Mouse (Mus musculus) left cerebral cortex, adult 2 months (tissue): ENCODE results near the gene Alkbh3. TPM values are rescaled to one million over a fixed set of nuclear protein-coding genes. Genes with fewer than 3 reads are reported as not detected.
A peak's percentile ranks its signal among the peaks of the same experiment; 100 is the strongest.

ENCODE experiments used
- DNase-seq, 2 experiments: peaks; one replicate each; pipeline ENCODE4 v3.0.0; 2021 to 2022; ENCODE audit warnings: low spot score in 2 of 2, mixed read lengths in 1 of 2; ENCODE audit errors: extremely low spot score in 1 of 2
- H3K27ac ChIP-seq: fragments of 200-600 bp; 2 replicates; pipeline ENCODE4 v1.8.1; 2022
- H3K4me3 ChIP-seq: fragments of 200-600 bp; 2 replicates; pipeline ENCODE4 v1.8.1; 2022
- CTCF ChIP-seq: fragments of 200-600 bp; IDR thresholded peaks from 2 replicates; pipeline ENCODE4 v1.8.1; 2022; ENCODE audit warnings: antibody characterized with exemption, mild to moderate bottlenecking, moderate library complexity
- intact Hi-C: fragments of 180-260 bp; cut with DNase I; formaldehyde crosslinking; loops from one replicate; pipeline ENCODE4 v1.15.1; 2025
- total RNA-seq, 2 experiments: library from RNA; stranded (reverse); gene quantifications; 2 replicates each; pipeline ENCODE4 v1.2.3; 2021

Alkbh3 gene
- total RNA-seq, 2 experiments from 2014 or later: 26.1 to 28.1 TPM

DNA sequence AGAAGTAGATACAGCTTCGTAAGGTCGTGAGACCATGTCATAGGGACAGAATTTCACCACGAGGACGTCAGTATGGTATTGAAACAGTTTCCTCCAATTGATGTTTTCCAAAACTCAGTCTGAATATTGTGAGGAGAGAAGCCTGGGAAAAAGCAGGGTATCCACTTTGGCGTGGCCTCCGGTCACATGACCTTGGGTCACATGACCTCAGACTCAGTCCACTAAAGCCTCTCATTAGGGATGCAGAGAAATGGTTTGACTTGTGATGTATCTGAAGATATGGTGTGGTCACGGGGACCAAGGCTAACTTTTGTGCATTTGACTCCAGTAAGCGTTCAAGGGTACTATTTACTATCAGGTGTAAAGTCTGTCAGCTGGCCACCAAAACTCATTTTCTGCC lies 51.3 kb downstream of the Alkbh3 start:
- no peak overlapping the region for H3K4me3 ChIP-seq
- TF ChIP-seq CTCF: no peak
- no peak for DNase-seq
- no peak overlapping the region for H3K27ac ChIP-seq
- intact Hi-C loops: no loop called here

DNA sequence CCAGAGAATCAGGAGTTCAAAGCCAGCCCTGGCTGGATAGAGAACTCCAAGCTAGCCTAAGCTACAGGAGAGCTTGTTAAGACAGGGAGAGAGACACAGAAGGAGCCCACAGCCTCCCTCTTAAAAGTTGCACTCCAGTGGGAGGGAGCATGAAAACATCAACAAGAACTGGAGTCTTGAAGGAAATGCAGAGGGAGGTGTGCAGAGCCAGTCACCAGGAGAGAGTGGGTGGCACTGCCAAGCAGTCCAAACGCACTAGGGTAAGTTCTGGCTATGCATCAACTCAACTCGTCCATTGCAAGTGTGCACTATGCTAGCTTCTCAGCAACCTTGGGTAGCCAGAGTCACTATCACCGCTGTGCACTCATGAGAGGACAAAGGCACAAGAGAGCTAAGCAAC lies 52.4 kb downstream of the Alkbh3 start:
- Histone ChIP-seq H3K4me3 (no peak overlapping the region), H3K27ac (no peak overlapping the region)
- DNase-seq: no peak
- intact Hi-C loops: loop anchor here (1.0 kb wide), 1 partner anchor 19 kb away; no protein-coding TSS in a partner anchor
- TF ChIP-seq CTCF: no peak

DNA sequence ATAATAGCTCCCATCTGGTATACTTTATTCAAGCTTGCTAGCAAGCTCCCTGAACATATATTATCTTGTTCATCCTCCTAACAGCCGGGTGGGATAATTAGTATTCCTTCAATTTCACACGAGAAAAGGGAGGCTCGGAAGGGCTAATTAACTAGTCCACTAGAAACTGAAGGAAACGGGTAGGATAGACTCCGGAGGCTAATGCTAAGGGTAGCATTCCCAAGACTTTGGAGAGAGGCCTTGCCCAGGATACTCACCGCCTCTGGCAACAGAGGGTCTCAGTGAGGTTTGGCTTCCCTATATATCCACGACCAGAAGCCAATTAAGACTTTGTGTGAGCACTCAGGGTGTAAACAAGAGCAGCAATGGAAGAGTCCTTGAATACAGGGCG lies 52.8 kb downstream of the Alkbh3 start:
- intact Hi-C loops: loop anchor here (1.0 to 2.0 kb wide), 3 partner anchors 20 to 85 kb away; no protein-coding TSS in a partner anchor
- Histone ChIP-seq H3K27ac (no peak overlapping the region), H3K4me3 (no peak overlapping the region)
- no peak for TF ChIP-seq CTCF
- no peak for DNase-seq

DNA sequence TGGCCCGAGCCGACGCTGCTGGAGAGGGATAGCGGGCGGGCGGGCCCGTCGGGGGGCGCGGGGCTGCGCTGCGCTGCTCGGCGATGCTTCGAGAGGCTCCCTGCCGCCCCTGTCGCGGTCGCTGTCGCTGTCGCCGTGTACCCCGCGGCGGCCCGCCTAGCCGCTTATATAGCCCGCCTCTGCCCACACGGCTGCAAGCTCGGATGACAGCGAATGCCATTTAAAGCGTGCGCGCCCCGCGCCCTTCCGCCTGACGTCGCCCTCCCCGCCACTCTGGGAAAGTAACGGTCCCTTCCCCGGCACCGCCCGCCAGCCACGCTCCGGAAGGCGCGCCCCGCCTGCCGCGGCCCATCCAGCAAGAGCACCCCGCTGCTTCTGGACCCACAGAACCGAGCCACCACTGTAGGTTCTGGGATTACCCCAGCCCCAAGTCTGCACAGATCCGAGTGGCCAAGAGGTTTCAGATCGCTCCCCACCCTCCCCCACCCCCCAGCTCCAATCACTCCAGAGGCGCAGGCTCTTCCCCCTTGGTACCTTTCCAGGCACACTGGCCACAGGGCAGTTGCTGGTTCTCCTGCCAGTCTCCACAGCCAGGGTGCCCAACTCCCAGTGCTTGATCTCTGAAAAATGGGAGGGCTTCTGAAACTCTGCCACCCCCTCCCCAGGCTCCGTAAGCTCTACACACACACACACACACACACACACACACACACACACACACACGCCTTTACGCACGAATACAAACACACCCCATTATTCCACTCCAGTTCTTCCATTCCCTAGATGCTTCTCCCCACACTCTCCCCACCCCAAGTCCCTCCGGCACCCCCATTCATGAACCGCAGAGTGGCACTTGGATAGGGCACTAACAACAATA lies 53.5 kb downstream of the Alkbh3 start, which contains the start of gene Gm13889:
Gene Gm13889 (minus strand): TSS at position 294 of the 877 bp plus-strand sequence.
- Histone ChIP-seq H3K4me3 (peak within 1 kb of the TSS; percentile 84), H3K27ac (peak within 1 kb of the TSS; percentile 93)
- DNase-seq: peak; percentile 81 to 89
- intact Hi-C loops: loop anchor here (2.0 kb wide), 2 partner anchors 42 to 84 kb away; no protein-coding TSS in a partner anchor
- TF ChIP-seq CTCF: no peak; the same call in 1 of the 2 replicates

DNA sequence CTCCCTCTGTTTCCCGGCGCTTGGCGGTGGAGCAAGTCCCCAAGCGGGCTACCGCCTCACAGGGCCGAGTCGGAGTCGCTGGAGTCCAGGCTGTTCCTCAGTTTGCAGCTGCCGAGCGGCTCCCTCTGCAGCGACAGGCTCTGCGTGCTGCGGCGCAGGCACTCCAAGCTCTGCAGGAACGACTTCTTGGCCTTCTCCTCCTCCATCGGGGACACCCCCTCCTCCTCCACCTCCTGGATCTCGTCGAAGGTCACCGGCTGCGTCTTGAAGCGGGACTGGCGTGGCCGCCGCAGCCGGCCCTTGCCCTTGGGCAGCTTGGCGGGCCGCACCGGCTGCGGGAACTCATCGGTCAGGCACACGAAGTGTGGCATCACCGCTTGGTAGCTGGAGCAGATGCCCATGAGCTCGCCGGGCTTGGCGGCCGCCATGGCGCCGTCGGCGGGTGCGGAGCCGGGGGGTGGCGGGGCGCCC lies 54.2 kb downstream of the Alkbh3 start:
- intact Hi-C loops: loop anchor here (2.0 kb wide), 2 partner anchors 42 to 84 kb away; no protein-coding TSS in a partner anchor
- DNase-seq: peak; percentile 56 to 67
- TF ChIP-seq CTCF: no peak

DNA sequence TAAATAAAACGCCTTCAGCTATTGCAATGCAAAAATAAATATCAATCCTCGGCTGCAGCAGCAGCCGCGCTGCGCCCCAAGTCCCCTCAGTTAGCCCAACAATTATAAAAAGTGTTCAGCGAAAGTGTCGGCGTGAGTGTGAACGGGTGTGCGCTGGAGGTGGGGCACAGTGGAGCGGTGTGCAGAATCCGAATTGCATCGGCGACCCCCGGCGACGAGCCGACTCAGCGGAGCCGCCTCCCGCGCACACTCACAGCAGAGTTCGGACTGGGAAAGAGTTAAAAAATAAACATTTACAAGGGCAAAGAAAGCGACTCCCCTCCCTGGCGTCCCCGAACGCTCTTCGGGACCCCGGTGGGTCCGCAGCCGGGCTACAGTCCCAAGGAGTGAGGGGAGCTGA lies 54.7 kb downstream of the Alkbh3 start:
- intact Hi-C loops: loop anchor here (2.0 kb wide), 3 partner anchors 27 to 83 kb away; no protein-coding TSS in a partner anchor
- no peak for DNase-seq
- no peak for TF ChIP-seq CTCF
- Histone ChIP-seq H3K4me3 (peak overlapping the region; percentile 84), H3K27ac (peak overlapping the region; percentile 93)

More for the DNA sequence above, 54.2 kb downstream of the Alkbh3 start:
- Histone ChIP-seq H3K4me3 (peak overlapping the region; percentile 84), H3K27ac (peak overlapping the region; percentile 93)

DNA sequence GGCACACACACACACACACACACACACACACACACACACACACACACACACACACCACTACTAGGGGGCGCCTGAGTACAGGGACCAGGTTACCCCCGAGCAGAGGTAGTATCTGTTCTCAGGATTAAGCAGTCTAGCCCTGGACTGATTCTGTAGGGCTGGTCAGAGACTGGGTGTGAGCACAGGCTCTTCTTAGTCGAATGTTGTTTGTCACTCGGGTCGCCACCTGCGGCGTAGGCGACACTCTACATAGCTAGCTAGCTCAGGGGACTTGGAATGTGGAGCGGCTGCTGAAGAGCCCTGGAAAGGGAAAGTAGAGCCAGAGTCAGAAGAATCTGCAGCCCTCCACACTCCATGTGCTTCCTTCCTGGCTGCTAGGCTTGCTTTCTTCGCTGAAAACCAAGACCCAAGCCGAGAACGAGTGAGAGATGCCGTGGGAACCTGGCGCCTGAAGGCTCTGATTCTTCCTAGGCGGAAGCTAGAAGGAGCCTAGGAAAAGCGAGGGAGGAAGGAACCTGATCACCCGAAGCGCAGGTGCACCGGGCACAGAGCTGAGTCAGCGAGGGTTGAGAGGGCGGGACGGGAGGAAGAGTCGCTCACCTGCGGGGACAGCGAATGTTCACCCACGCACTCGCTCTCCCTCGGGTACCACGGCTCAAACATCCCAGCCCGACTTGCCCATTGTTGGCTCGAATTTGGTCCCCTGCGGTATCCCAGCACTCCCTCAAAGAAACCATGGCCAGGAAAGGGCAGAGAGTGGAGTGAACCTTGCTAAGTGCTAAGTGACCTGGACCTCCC lies 55.6 kb downstream of the Alkbh3 start:
- TF ChIP-seq CTCF: no peak
- DNase-seq: peak; percentile 49 to 53
- Histone ChIP-seq H3K27ac (peak overlapping the region; percentile 93), H3K4me3 (peak overlapping the region; percentile 84)
- intact Hi-C loops: loop anchor here (2.0 kb wide), 1 partner anchor 26 kb away; no protein-coding TSS in a partner anchor

DNA sequence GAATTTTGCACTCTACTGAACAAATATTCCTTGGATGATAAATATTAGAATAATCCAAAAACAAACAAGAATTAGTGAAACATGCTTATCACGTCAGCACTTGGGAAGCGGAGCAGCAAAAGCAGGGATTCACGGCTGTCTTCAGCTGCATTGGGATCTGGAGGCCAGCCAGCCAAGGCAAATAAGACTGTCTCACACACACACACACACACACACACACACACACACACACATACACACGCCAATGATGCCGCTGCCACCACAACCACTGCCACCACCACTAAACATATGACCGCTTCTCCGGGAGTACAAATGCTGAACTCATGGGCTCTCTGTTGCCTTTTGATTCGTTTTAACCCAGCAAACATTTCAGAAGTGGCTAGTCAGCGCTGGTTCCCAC lies 56.9 kb downstream of the Alkbh3 start:
- DNase-seq: no peak
- peak overlapping the region; percentile 44; the same call in 1 of the 2 replicates for H3K27ac ChIP-seq
- TF ChIP-seq CTCF: no peak
- no peak overlapping the region for H3K4me3 ChIP-seq
- intact Hi-C loops: loop anchor here (2.0 kb wide), 1 partner anchor 25 kb away; no protein-coding TSS in a partner anchor

DNA sequence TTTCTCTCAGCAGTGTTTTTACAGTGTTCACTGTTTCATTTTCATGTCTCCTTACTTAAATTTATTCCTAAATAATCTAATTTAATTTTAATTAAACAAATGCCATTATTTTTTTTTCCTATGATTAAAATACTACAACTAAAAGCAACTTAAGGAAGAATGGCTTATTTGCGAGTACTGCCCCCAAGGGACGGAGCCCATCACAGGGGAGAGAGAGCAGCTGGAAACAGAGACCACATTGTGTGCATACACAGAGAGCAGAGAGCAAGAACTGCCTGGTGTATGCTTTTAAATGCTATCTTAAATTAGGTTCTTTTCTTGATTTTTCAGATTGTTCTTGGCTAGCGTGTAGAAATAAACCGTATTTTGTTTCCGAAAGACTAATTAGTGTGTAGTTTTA lies 63.6 kb downstream of the Alkbh3 start:
- TF ChIP-seq CTCF: no peak; the same call in 1 of the 2 replicates
- intact Hi-C loops: no loop called here
- no peak for DNase-seq
- Histone ChIP-seq H3K4me3 (no peak overlapping the region), H3K27ac (no peak overlapping the region)

DNA sequence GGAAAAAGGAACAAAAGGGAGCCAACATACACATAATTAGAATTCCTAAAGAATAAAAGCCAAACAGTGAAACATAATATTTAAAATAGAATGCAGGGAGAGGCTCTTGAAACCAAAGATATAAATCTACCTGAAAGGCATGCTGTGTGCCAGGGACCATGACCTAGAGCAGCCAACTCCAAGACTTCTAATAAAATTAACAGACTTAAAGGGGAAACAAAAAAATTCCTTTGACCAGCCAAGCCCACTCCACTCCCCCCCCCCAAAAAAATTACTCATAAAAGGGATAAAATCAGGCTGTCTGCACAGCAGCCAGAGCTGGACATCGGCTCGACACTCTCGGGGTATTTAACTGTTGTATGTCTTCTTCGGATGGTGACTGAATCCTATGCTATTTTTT lies 65.8 kb downstream of the Alkbh3 start:
- no peak overlapping the region for H3K27ac ChIP-seq
- DNase-seq: no peak
- intact Hi-C loops: no loop called here
- H3K4me3 ChIP-seq: no peak overlapping the region
- TF ChIP-seq CTCF: no peak

DNA sequence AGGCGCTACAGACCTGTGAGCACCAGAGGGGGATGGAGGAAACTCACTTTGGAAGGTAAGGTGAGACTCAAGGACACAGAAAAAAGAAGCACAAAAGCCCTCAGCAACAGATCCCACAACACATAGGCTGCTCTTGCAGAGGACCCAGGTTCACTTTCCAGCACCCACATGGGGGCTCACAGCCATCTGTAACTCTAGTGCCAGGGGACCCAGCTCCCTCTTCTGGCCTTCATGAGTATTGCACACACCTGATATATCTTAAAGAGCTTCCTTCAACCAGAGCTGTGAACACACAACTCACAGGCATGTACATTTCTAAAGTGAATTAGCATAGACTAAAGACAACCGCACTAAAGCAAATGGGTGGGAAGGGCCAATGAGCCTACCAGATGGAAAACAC lies 66.5 kb downstream of the Alkbh3 start:
- intact Hi-C loops: no loop called here
- TF ChIP-seq CTCF: peak; percentile 30
- H3K27ac ChIP-seq: no peak overlapping the region
- no peak for DNase-seq
- no peak overlapping the region for H3K4me3 ChIP-seq
